Mouse (Mus musculus) lung, postnatal 0 days (tissue): ENCODE measurements at regions not wholly inside any gene's neighbourhood (a gene's known extent, or its start where the extent isn't known, plus 50 kb on each side); places are given as distances from the start of the nearest gene placed in this dataset.

Source experiments
- ATAC-seq: fragments of 200-750 bp; cut with Nextera tagmentation; 2 replicates; pipeline ENCODE4 v1.8.0; 2017; ENCODE audit warnings: moderate library complexity
- DNase-seq: peaks from one replicate; pipeline ENCODE4 v3.0.0-alpha.2; 2016; ENCODE audit warnings: low spot score
- H3K27ac ChIP-seq: fragments of 300-500 bp; sonication (generic); 2 replicates; pipeline ENCODE4 v1.5.1; 2014; ENCODE audit warnings: antibody characterized with exemption, mild to moderate bottlenecking, low read length, mixed read lengths
- H3K27me3 ChIP-seq: fragments of 300-500 bp; sonication (generic); replicated peaks from 2 replicates; pipeline ENCODE4 v1.6.1; 2014; ENCODE audit warnings: low read length, mixed read lengths; ENCODE audit not compliant: insufficient read depth
- H3K36me3 ChIP-seq: fragments of 300-500 bp; sonication (generic); 2 replicates; pipeline ENCODE4 v1.6.1; 2014; ENCODE audit warnings: low read length, mixed read lengths; ENCODE audit not compliant: insufficient read depth
- H3K4me1 ChIP-seq: fragments of 300-500 bp; sonication (generic); 2 replicates; pipeline ENCODE4 v1.6.1; 2014; ENCODE audit warnings: antibody characterized with exemption, low read depth, low read length, mixed read lengths; ENCODE audit not compliant: insufficient read depth
- H3K4me2 ChIP-seq: fragments of 300-500 bp; sonication (generic); replicated peaks from 2 replicates; pipeline ENCODE4 v1.6.1; 2014; ENCODE audit warnings: low read depth, mild to moderate bottlenecking, low read length, moderate library complexity, mixed read lengths
- H3K4me3 ChIP-seq: fragments of 300-500 bp; sonication (generic); 2 replicates; pipeline ENCODE4 v1.5.1; 2014; ENCODE audit warnings: low read depth, low read length
- H3K9ac ChIP-seq: fragments of 300-500 bp; sonication (generic); replicated peaks from 2 replicates; pipeline ENCODE4 v1.6.1; 2014; ENCODE audit warnings: low read depth, mild to moderate bottlenecking
- H3K9me3 ChIP-seq: fragments of 300-500 bp; sonication (generic); 2 replicates; pipeline ENCODE4 v1.6.1; 2016; ENCODE audit warnings: low read length, mixed read lengths
- CTCF ChIP-seq: IDR thresholded peaks from 2 replicates; pipeline ENCODE4 v1.5.1; 2016; ENCODE audit warnings: antibody characterized with exemption, mild to moderate bottlenecking
- EP300 ChIP-seq: IDR thresholded peaks from 2 replicates; pipeline ENCODE4 v1.6.1; 2016; ENCODE audit warnings: antibody characterized with exemption, mild to moderate bottlenecking, control low read depth
- WGBS: fragments of 180-500 bp; shearing (Covaris S2); extraction: QIAGEN DNeasy Blood & Tissue Kit; methylation state at CpG from one replicate; pipeline ENCODE4 v1.1.7; 2014; 5-methylcytosine and 5-hydroxymethylcytosine counted together

GRCm38 (mm10) chr4:142837636-142838035 is 375.2 kb downstream of the Prdm2 start:
- H3K4me2 ChIP-seq = no peak overlapping the region

GRCm38 (mm10) chr4:142829711-142830110 is 383.1 kb downstream of the Prdm2 start:
- no peak for ATAC-seq
- Histone ChIP-seq H3K27me3 (no peaks in the 10 kb centered on the region), H3K27ac (no peak overlapping the region), H3K9ac (no peak overlapping the region), H3K4me1 (no peaks in the 10 kb centered on the region), H3K36me3 (no peaks in the 10 kb centered on the region), H3K4me3 (no peak overlapping the region), H3K9me3 (no peaks in the 10 kb centered on the region), H3K4me2 (no peak overlapping the region)
- no peak for DNase-seq
- no peak for TF ChIP-seq CTCF
- WGBS = 74% methylated on average over 7 of the region's 7 CpGs

More at GRCm38 (mm10) chr4:142837636-142838035, 375.2 kb downstream of the Prdm2 start:
- DNase-seq (no peak), ATAC-seq (no peak)
- TF ChIP-seq CTCF (no peak), EP300 (no peak)
- no peak overlapping the region for H3K4me3 ChIP-seq
- H3K27ac ChIP-seq = no peak overlapping the region
- H3K9ac ChIP-seq = no peak overlapping the region
- no peaks in the 10 kb centered on the region for H3K27me3 ChIP-seq
- 49% methylated on average over 4 of the region's 4 CpGs for WGBS
- H3K9me3 ChIP-seq = no peaks in the 10 kb centered on the region
- H3K4me1 ChIP-seq = no peaks in the 10 kb centered on the region
- H3K36me3 ChIP-seq = no peaks in the 10 kb centered on the region

- DNase-seq = no peak
- H3K9me3 ChIP-seq = no peaks in the 10 kb centered on the region
- no peaks in the 10 kb centered on the region for H3K36me3 ChIP-seq
- no peak for TF ChIP-seq CTCF
- no peak for TF ChIP-seq EP300
- WGBS = 32% methylated on average over 10 of the region's 10 CpGs
- no peak overlapping the region for H3K9ac ChIP-seq
- no peak for ATAC-seq
- no peak overlapping the region for H3K4me2 ChIP-seq
- H3K27me3 ChIP-seq = no peaks in the 10 kb centered on the region
- H3K27ac ChIP-seq = no peak overlapping the region
- H3K4me1 ChIP-seq = no peaks in the 10 kb centered on the region
- H3K4me3 ChIP-seq = no peak overlapping the region
These were observed 383.8 kb downstream of the Prdm2 start for GRCm38 (mm10) chr4:142828969-142829368.

DNA sequence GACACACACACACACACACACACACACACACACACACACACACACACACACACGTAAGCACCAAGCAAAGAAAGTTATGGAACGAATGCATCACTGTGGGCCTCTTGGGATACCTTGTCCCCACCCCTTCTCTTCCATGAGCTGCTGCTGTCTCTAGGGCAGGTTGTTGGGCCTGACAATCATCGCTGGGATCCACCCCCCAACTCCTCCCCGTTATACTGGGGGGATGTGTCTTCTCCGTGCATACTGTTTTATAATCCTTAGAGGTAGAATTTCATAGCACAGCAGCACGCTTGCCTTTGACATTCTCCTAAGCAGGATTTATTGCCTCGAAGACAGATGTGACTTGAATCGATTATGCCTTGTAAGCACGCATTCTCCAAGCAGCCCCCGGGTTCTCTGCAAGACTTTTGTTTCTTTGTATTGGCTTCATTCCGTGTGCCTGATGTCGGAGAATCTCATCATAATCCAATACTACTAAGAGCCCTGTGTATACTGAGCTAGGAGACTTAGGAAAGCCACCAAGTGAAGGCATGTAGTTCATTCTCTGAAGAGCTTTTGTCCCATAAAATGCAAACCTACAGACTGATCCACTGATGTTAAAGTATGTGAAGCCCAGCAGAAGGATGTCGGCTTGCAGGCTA is 386.4 kb downstream of the Prdm2 start:
- Histone ChIP-seq H3K36me3 (no peaks in the 10 kb centered on the region), H3K27ac (no peak overlapping the region), H3K4me1 (no peaks in the 10 kb centered on the region), H3K4me2 (no peak overlapping the region), H3K4me3 (no peak overlapping the region), H3K9ac (no peak overlapping the region), H3K9me3 (no peaks in the 10 kb centered on the region), H3K27me3 (no peaks in the 10 kb centered on the region)
- no peak for DNase-seq
- TF ChIP-seq CTCF = no peak
- TF ChIP-seq EP300 = no peak
- no peak for ATAC-seq
- 42% methylated on average over 13 of the region's 13 CpGs for WGBS

DNA sequence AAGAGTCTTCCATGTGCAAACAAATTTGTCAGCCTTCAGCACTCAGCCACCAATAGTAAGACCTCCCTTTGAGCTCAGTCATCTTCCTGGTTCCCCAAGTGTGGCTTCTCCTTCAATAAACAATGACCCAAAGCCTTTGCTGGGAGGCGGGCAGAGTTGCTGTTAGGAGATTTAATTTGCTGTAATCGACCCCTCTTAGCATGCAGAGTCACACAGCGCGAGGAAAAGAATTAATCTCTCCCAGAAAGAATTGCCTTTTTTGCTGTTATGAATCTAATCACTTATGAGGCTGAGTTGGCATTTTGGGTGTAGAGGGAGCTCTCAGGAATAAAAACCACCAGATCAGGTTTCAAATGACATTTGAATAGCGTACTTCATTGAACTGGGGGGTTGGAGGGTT is 387.0 kb downstream of the Prdm2 start:
- Histone ChIP-seq H3K36me3 (no peaks in the 10 kb centered on the region), H3K4me3 (no peak overlapping the region), H3K9ac (no peak overlapping the region), H3K4me2 (no peak overlapping the region), H3K4me1 (no peaks in the 10 kb centered on the region), H3K9me3 (no peaks in the 10 kb centered on the region), H3K27me3 (no peaks in the 10 kb centered on the region), H3K27ac (no peak overlapping the region)
- DNase-seq = peak; percentile 8
- TF ChIP-seq CTCF (no peak), EP300 (no peak)
- ATAC-seq = no peak
- WGBS = 39% methylated on average over 5 of the region's 5 CpGs

DNA sequence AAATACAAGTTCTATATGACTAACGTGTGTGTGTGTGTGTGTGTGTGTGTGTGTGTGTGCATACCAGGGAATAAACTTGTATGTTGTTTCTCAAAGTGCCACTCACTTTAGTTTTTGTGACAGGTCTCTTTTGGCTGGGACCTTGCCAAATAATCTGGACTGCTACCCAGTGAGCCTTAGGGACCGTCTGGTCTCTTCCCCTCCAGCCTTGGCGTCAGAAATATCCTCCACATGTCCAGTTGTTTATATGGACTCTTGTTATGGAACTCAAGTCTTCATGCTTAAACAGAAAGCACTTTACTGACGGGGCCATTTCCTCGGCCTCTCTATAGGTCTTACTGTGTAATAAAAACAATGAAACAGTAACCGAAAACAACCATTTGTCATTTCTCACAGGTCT is 394.4 kb downstream of the Prdm2 start:
- WGBS = 49% methylated on average over 6 of the region's 6 CpGs
- DNase-seq = no peak
- no peak for ATAC-seq
- TF ChIP-seq CTCF (no peak), EP300 (no peak)
- no peak overlapping the region for H3K9ac ChIP-seq
- H3K4me2 ChIP-seq = no peak overlapping the region
- no peaks in the 10 kb centered on the region for H3K4me1 ChIP-seq
- no peaks in the 10 kb centered on the region for H3K9me3 ChIP-seq
- H3K27ac ChIP-seq = no peak overlapping the region
- no peaks in the 10 kb centered on the region for H3K36me3 ChIP-seq
- H3K27me3 ChIP-seq = no peaks in the 10 kb centered on the region
- H3K4me3 ChIP-seq = no peak overlapping the region

- Histone ChIP-seq H3K36me3 (no peaks in the 10 kb centered on the region), H3K9me3 (no peaks in the 10 kb centered on the region), H3K4me2 (no peak overlapping the region), H3K27ac (no peak overlapping the region), H3K4me1 (no peaks in the 10 kb centered on the region), H3K4me3 (no peak overlapping the region), H3K9ac (no peak overlapping the region), H3K27me3 (no peaks in the 10 kb centered on the region)
- TF ChIP-seq EP300 = no peak
- no peak for TF ChIP-seq CTCF
- WGBS = 74% methylated on average over 1 of the region's 1 CpGs
- ATAC-seq (no peak), DNase-seq (no peak)
These were observed 395.8 kb downstream of the Prdm2 start for GRCm38 (mm10) chr4:142816986-142817385.
